Mouse (Mus musculus): Measurements from ENCODE around the gene Phactr2.

Gene Phactr2

GRCm38 (mm10) chr10:13168461-13168860 lies 305.8 kb downstream of the Phactr2 start:
- DNase-seq (ENCODE audit: low spot score in 2 of 2): no peak

GRCm38 (mm10) chr10:13162031-13162430 lies 312.2 kb downstream of the Phactr2 start:
- DNase-seq (ENCODE audit: low spot score in 2 of 2): no peak

- DNase-seq (ENCODE audit: low spot score in 2 of 2): no peak
These were observed 313.3 kb downstream of the Phactr2 start for GRCm38 (mm10) chr10:13160913-13161312.

Measured in spleen, postnatal 4 days (tissue).